Mouse (Mus musculus) lung, postnatal 14 days (tissue): ENCODE data around the gene Ndufb8.

ENCODE experiments used
- DNase-seq: peaks from one replicate; pipeline ENCODE4 v3.0.0; 2021

Gene Ndufb8

GRCm38 (mm10) chr19:44554861-44555590 lies at the start of gene Ndufb8:
Gene Ndufb8, minus strand, starts transcription at chr19:44555440.
- DNase-seq, result peak; percentile 97

GRCm38 (mm10) chr19:44594180-44594579 lies 38.9 kb upstream of the Ndufb8 start:
- no peak for DNase-seq

GRCm38 (mm10) chr19:44591638-44592037 lies 36.4 kb upstream of the Ndufb8 start:
- DNase-seq, result no peak

GRCm38 (mm10) chr19:44590992-44591391 lies 35.8 kb upstream of the Ndufb8 start:
- DNase-seq, result no peak

- DNase-seq, result no peak
These were observed 34.5 kb upstream of the Ndufb8 start for GRCm38 (mm10) chr19:44589591-44590223.

- no peak for DNase-seq
These were observed 32.8 kb upstream of the Ndufb8 start for GRCm38 (mm10) chr19:44588036-44588435.

GRCm38 (mm10) chr19:44582638-44583309 lies 27.5 kb upstream of the Ndufb8 start:
- peak; percentile 94 for DNase-seq

GRCm38 (mm10) chr19:44582103-44582502 lies 26.9 kb upstream of the Ndufb8 start:
- no peak for DNase-seq

GRCm38 (mm10) chr19:44578038-44578437 lies 22.8 kb upstream of the Ndufb8 start:
- no peak for DNase-seq

- DNase-seq, result no peak
These were observed 21.0 kb upstream of the Ndufb8 start for GRCm38 (mm10) chr19:44576275-44576674.

GRCm38 (mm10) chr19:44567763-44568162 lies 12.5 kb upstream of the Ndufb8 start:
- no peak for DNase-seq

- peak; percentile 32 for DNase-seq
These were observed 8.8 kb upstream of the Ndufb8 start for GRCm38 (mm10) chr19:44564006-44564405.

GRCm38 (mm10) chr19:44562652-44563206 lies 7.5 kb upstream of the Ndufb8 start, which contains the start of gene Hif1an:
Gene Hif1an, plus strand, starts transcription at chr19:44562850.
- DNase-seq, result peak; percentile 96

- no peak for DNase-seq
These were observed 765 bp downstream of the Ndufb8 start for GRCm38 (mm10) chr19:44554490-44554860.

- no peak for DNase-seq
These were observed 2.0 kb downstream of the Ndufb8 start for GRCm38 (mm10) chr19:44553286-44553685.

GRCm38 (mm10) chr19:44552731-44553130 lies 2.5 kb downstream of the Ndufb8 start, which contains the start of gene Gm20538:
Gene Gm20538, minus strand, starts transcription at chr19:44552831.
- no peak for DNase-seq

- peak; percentile 30 for DNase-seq
These were observed 9.8 kb downstream of the Ndufb8 start, which contains the start of gene Sec31b for GRCm38 (mm10) chr19:44545321-44546041. Gene Sec31b, minus strand, starts transcription at chr19:44545864.

- peak; percentile 82 for DNase-seq
These were observed 10.5 kb downstream of the Ndufb8 start for GRCm38 (mm10) chr19:44544775-44545174.

GRCm38 (mm10) chr19:44544372-44544771 lies 10.9 kb downstream of the Ndufb8 start:
- DNase-seq, result no peak

- DNase-seq, result no peak
These were observed 12.5 kb downstream of the Ndufb8 start for GRCm38 (mm10) chr19:44542694-44543178.

- no peak for DNase-seq
These were observed 17.8 kb downstream of the Ndufb8 start for GRCm38 (mm10) chr19:44537416-44537815.

GRCm38 (mm10) chr19:44535376-44535775 lies 19.9 kb downstream of the Ndufb8 start:
- DNase-seq, result peak; percentile 26
